Mouse (Mus musculus): ENCODE measurements at regions not wholly inside any gene's neighbourhood (a gene's known extent, or its start where the extent isn't known, plus 50 kb on each side); places are given as distances from the start of the nearest gene placed in this dataset.

DNA sequence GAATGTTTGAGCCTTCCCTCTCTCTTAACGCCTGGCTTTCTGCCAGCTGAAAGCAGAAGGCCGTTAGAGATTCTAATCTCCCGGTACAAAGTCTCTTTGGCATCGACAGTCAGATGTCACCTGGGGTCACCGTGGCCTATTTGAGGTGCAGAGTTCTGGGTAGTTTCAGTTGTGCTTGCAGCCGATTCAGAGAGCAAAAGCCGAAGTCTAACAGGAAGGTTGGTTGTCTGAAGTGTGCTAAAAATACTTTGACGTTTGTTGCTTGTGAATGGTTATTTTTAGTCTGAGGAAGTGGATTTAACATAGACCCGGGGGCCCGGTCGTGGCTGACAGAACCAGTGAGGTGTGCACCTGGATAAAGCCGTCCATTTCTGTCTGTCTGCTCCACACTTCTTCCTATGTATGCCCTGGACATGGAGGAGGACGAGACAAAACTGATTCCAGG is 281.2 kb downstream of the Cd83 start:
- TF ChIP-seq CTCF (IDR thresholded peaks at IDR 0.05; ENCODE audit: insufficient read depth, low read length): no peak
- TF ChIP-seq POLR2A (IDR thresholded peaks at IDR 0.05; ENCODE audit: borderline replicate concordance, extremely low read depth, low read depth, low read length): no peak

Measured in lung, adult 2 months (tissue).